Mouse (Mus musculus) cortical plate, adult 2 months (tissue): ENCODE measurements around the gene Ydjc. TPM values are rescaled to one million over a fixed set of nuclear protein-coding genes. Genes with fewer than 3 reads are reported as not detected.
A peak's percentile ranks its signal among the peaks of the same experiment; 100 is the strongest.

ENCODE experiments used
- H3K27ac ChIP-seq: fragments of 200-500 bp; 2 replicates; pipeline ENCODE4 v1.5.1; 2012; ENCODE audit warnings: low read length, control low read depth, inconsistent platforms; ENCODE audit not compliant: insufficient read depth
- H3K4me1 ChIP-seq: fragments of 200-500 bp; 2 replicates; pipeline ENCODE4 v1.6.1; 2011; ENCODE audit warnings: low read length; ENCODE audit not compliant: control insufficient read depth, insufficient read depth
- H3K4me3 ChIP-seq: fragments of 200-500 bp; 2 replicates; pipeline ENCODE4 v1.5.1; 2011; ENCODE audit warnings: mild to moderate bottlenecking, low read length, control low read depth; ENCODE audit not compliant: insufficient read depth
- CTCF ChIP-seq: fragments of 200-500 bp; IDR thresholded peaks from 2 replicates; pipeline ENCODE4 v1.5.1; 2011; ENCODE audit warnings: mild to moderate bottlenecking, control low read depth, low read length; ENCODE audit not compliant: insufficient read depth; ENCODE audit errors: extremely low read depth
- POLR2A ChIP-seq: fragments of 200-500 bp; IDR thresholded peaks from 2 replicates; pipeline ENCODE4 v1.6.1; 2011; ENCODE audit warnings: mild to moderate bottlenecking, low read length, control low read depth; ENCODE audit not compliant: insufficient read depth; ENCODE audit errors: extremely low read depth
- polyA plus RNA-seq: library from polyadenylated mRNA; depleted of rRNA; stranded (reverse); fragments of >200 nt; gene quantifications from 2 replicates; pipeline ENCODE4 v1.2.3, GENCODE M21; 2012

The Ydjc gene
- polyA plus RNA-seq, 1 experiment, result 30.5 TPM

- Histone ChIP-seq H3K4me1 (peaks cover 3% of the 10 kb centered on the region; the same call in 1 of the 2 replicates), H3K27ac (no peak overlapping the region), H3K4me3 (no peak overlapping the region)
- TF ChIP-seq POLR2A, result no peak
- no peak for TF ChIP-seq CTCF
Observed at GRCm38 (mm10) chr16:17183003-17183402, 38.6 kb downstream of the Ydjc start.

GRCm38 (mm10) chr16:17185475-17185874, 41.1 kb downstream of the Ydjc start:
- no peak overlapping the region for H3K27ac ChIP-seq
- peaks cover 3% of the 10 kb centered on the region; the same call in 1 of the 2 replicates for H3K4me1 ChIP-seq
- no peak overlapping the region for H3K4me3 ChIP-seq
- TF ChIP-seq POLR2A (no peak), CTCF (no peak)

DNA sequence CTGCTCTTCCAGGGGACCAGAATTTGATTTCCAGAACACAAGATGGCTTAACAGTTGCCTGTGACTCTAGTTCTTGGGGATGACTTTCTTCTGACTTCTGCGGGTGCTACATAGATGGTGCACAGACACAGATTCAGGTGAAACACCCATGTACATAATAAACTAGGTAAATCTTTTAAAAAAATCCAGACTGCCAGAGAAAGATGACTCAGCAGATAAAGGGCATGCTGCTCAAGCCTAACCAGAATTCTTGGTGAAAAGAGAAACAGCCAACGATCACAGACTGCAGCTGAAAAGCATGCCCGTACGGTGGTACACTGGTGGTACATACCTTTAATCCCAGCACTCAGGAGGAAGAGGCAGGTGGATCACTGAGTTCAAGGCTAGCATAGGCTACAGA, 49.4 kb downstream of the Ydjc start:
- no peak for TF ChIP-seq CTCF
- no peak for TF ChIP-seq POLR2A
- Histone ChIP-seq H3K27ac (no peak overlapping the region), H3K4me1 (no peaks in the 10 kb centered on the region; the same call in 1 of the 2 replicates), H3K4me3 (no peak overlapping the region)

DNA sequence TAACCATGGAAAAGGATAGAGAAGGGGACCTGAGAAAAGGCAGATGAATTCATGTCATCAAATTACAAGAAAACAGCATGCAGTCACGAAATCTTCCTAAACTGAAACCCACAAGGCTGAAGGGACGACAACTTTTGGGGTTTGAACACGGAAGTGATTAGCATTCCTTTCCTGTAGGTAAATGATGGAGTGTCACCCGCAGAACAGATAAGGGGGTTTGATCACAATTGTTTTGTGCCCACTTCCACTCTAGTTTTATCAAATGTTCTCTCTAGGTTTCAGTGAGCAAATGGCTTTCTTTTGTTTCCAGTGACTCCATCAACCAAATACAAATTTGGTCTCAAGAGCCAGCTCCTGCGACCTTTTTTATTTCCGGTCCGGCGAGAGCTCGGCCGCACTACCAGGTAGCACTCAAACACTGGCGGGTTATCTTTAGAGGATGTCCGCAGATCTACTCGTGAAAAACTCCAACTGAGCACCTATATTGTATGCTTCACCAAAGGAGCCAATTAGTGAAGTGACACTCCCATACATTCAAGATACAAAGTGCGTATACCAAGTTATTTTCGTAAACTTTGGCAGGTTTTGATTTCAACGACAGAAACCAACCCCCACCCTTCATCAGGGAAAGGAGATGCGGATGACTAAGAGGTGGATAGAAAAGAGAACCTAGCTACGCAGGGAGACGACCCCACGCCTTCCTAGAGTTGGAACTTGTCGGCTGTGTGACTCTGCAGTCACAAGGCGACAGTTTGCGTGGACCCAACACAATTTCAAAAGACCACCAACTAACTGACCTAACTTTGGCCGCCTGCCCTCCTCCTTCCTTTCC, 55.9 kb downstream of the Ydjc start:
- TF ChIP-seq CTCF (no peak), POLR2A (no peak)
- Histone ChIP-seq H3K4me1 (peaks cover 2% of the 10 kb centered on the region), H3K4me3 (peak overlapping the region; percentile 68), H3K27ac (peak overlapping the region; percentile 79; the same call in 1 of the 2 replicates)

DNA sequence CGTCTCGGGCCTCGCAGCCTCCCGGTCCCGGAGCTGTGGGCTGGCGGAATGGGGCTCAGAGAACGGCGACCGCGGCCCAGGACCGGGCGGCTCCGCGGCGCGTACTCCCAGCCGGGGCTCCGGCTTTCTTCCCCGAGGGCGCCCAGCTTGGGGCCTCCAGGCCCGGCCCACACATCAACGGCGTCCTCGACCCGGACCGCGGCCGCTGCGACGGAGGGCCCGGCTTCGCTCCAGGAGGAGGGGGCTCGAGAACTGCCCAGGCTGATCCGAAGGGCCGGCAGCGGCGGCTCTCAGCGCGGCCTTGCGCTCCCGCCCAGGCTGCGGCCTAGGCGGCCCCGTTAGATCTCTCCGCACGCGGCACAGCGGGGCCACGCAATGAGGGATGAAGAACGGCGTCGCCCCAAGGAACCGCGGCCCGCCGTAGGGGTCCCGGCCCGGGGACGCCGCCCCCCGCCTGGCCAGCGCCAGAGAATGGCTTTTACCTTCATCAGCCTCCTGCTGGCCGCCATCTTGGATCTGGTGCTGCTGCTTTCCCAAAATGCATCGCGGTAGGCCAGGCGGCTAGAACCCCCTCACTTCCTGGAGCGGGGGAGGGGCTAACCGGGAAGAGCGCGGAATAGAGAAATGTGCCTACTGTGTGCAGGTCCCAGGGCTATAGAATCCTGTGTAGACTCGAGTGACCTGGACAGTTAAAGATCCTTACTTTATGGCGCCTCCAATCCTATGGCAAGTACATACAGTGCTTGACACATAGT, 56.7 kb downstream of the Ydjc start:
- TF ChIP-seq CTCF (no peak), POLR2A (peak; percentile 65; the same call in 1 of the 2 replicates)
- H3K4me3 ChIP-seq, result peak overlapping the region; percentile 68
- H3K27ac ChIP-seq, result peak overlapping the region; percentile 79
- peaks cover 2% of the 10 kb centered on the region for H3K4me1 ChIP-seq

GRCm38 (mm10) chr16:17201977-17202376, 57.6 kb downstream of the Ydjc start:
- TF ChIP-seq POLR2A, result no peak
- TF ChIP-seq CTCF, result peak; percentile 44
- Histone ChIP-seq H3K4me3 (no peak overlapping the region), H3K27ac (no peak overlapping the region), H3K4me1 (peaks cover 2% of the 10 kb centered on the region)

- Histone ChIP-seq H3K27ac (no peak within 1 kb of the TSS), H3K4me3 (peak within 1 kb of the TSS; percentile 68), H3K4me1 (peaks cover 2% of the 10 kb centered on the region)
- no peak for TF ChIP-seq POLR2A
- no peak for TF ChIP-seq CTCF
Observed at GRCm38 (mm10) chr16:17202549-17202948, 58.1 kb downstream of the Ydjc start, which contains the start of gene Ube2l3. Gene Ube2l3 (minus strand): TSS chr16:17202649.

DNA sequence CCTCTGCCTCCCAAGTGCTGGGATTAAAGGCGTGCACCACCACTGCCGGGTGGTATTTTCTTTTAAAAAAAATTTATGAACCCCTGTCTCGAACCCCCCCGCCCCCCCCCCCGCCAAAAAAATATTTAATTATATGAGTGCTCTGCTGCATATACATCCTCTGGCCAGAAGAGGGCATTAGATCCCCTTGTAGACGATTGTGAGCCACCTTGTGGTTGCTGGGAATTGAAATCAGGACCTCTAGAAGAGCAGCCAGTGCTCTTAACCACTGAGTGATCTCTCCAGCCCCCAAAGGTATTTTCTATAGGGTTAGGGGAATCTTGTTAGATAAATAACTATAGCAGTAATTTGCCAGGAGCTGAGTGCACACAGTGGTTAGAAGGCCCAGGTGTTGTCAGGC, 60.6 kb downstream of the Ydjc start:
- H3K4me3 ChIP-seq, result no peak overlapping the region
- TF ChIP-seq POLR2A, result no peak
- TF ChIP-seq CTCF, result peak; percentile 60
- H3K4me1 ChIP-seq, result no peaks in the 10 kb centered on the region
- no peak overlapping the region for H3K27ac ChIP-seq

DNA sequence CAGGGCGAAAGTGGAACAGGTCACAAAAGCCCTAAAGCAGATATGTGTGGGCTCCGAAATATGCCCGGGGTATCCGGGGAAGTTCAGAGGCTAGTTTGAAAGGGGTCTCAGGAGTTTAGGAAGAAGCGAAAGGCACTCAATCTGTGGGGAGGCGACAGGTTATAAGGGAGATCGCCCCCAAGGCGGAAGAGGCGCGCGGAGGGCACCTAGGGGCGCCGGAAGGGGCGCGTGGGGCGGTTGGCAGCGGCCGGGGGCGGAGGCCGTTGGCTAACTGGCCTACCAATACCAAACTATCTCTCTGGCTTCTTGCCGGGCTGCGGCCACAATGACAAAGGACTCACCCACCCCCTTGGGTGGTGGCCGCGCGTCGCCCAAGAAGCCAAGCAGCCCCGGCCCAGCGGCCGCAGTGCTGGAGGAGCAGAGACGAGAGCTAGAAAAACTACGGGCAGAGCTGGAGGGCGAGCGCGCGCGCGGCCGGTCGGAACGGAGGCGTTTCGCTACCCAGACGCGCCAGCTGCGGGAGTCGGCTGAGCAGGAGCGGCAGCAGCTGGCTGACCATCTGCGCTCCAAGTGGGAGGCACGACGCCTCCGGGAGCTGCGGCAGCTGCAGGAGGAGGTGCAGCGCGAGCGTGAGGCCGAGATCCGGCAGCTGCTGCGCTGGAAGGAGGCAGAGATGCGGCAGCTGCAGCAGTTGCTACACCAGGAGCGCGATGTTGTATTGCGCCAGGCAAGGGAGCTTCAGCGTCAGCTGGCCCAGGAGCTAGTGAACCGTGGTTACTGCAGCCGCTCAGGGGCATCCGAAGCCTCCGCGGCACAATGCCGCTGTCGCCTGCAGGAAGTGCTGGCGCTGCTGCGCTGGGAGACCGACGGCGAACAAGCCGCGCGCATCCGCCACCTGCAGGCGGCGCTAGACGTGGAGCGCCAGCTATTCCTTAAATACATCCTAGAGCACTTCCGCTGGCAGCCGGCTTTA, 64.3 kb downstream of the Ydjc start, which contains the start of gene Rimbp3:
Gene Rimbp3, plus strand, starts transcription at position 215 of the 973 bp plus-strand sequence.
- H3K4me3 ChIP-seq, result peak within 1 kb of the TSS; percentile 38
- H3K27ac ChIP-seq, result no peak within 1 kb of the TSS
- TF ChIP-seq CTCF, result peak; percentile 56
- TF ChIP-seq POLR2A, result peak; percentile 51; the same call in 1 of the 2 replicates
- H3K4me1 ChIP-seq, result no peaks in the 10 kb centered on the region
